Comparison of ENCODE assay signal across 8 mouse cellular contexts in genomic region chr19:45310291-45310881, GRCm38 (mm10). TPM values are rescaled to one million over a fixed set of nuclear protein-coding genes. Genes with fewer than 3 reads are reported as not detected.
DNase-seq lines count a peak whose midpoint lies in the region; ATAC-seq lines count a peak whose summit lies in the region.

No protein-coding gene starts in this region.

- peak overlapping the region; percentile 31 for H3K4me3 ChIP-seq in heart, embryonic 16.5 days (ENCODE audit: low read length)
- peak overlapping the region; percentile 14 for H3K4me3 ChIP-seq in hindbrain, embryonic 13.5 days
- H3K4me3 ChIP-seq in midbrain, embryonic 14.5 days (replicated peaks; ENCODE audit: low read depth, low read length) = peak overlapping the region; percentile 7; the same call in 1 of the 2 replicates

- no peak for ATAC-seq in heart, embryonic 16.5 days (replicated peaks; ENCODE audit: extremely low read depth, insufficient read depth, low FRiP score)
- ATAC-seq in hindbrain, embryonic 13.5 days (ENCODE audit: low FRiP score) = no peak
- peak; percentile 3; the same call in 1 of the 2 replicates for ATAC-seq in midbrain, embryonic 14.5 days (ENCODE audit: low FRiP score, low TSS enrichment)

- no peaks in the 10 kb centered on the region for H3K36me3 ChIP-seq in heart, embryonic 16.5 days (ENCODE audit: control insufficient read depth, insufficient read depth)
- no peaks in the 10 kb centered on the region for H3K36me3 ChIP-seq in hindbrain, embryonic 13.5 days
- H3K36me3 ChIP-seq in midbrain, embryonic 14.5 days (ENCODE audit: control insufficient read depth, insufficient read depth, low read length) = no peaks in the 10 kb centered on the region

- no peak overlapping the region for H3K27ac ChIP-seq in heart, embryonic 16.5 days (ENCODE audit: low read length)
- H3K27ac ChIP-seq in hindbrain, embryonic 13.5 days = peak overlapping the region; percentile 94
- peak overlapping the region; percentile 84 for H3K27ac ChIP-seq in midbrain, embryonic 14.5 days (replicated peaks; ENCODE audit: low read depth, low read length)

- 33% methylated on average over 5 of the region's 5 CpGs for WGBS in heart, embryonic 16.5 days
- WGBS in hindbrain, embryonic 13.5 days = 31% methylated on average over 5 of the region's 5 CpGs
- WGBS in midbrain, embryonic 14.5 days = 14% methylated on average over 5 of the region's 5 CpGs

- H3K9me3 ChIP-seq in heart, embryonic 16.5 days (replicated peaks; ENCODE audit: control insufficient read depth, low read length) = no peaks in the 10 kb centered on the region
- no peaks in the 10 kb centered on the region for H3K9me3 ChIP-seq in hindbrain, embryonic 13.5 days
- H3K9me3 ChIP-seq in midbrain, embryonic 14.5 days (ENCODE audit: control insufficient read depth, low read length) = no peaks in the 10 kb centered on the region

- peaks cover 3% of the 10 kb centered on the region for H3K27me3 ChIP-seq in heart, embryonic 16.5 days (ENCODE audit: control insufficient read depth, insufficient read depth, low read length)
- H3K27me3 ChIP-seq in hindbrain, embryonic 13.5 days = peaks cover 39% of the 10 kb centered on the region
- peaks cover 41% of the 10 kb centered on the region for H3K27me3 ChIP-seq in midbrain, embryonic 14.5 days (ENCODE audit: control insufficient read depth, insufficient read depth, low read length)

- H3K4me1 ChIP-seq in heart, embryonic 16.5 days (ENCODE audit: control insufficient read depth, insufficient read depth, low read length) = peaks cover 13% of the 10 kb centered on the region
- peaks cover 52% of the 10 kb centered on the region for H3K4me1 ChIP-seq in hindbrain, embryonic 13.5 days (replicated peaks)
- H3K4me1 ChIP-seq in midbrain, embryonic 14.5 days (ENCODE audit: control insufficient read depth, insufficient read depth, low read length) = peaks cover 37% of the 10 kb centered on the region

- H3K4me2 ChIP-seq in heart, embryonic 16.5 days (ENCODE audit: low read depth, low read length) = peak overlapping the region; percentile 57
- peak overlapping the region; percentile 46 for H3K4me2 ChIP-seq in hindbrain, embryonic 13.5 days
- peak overlapping the region; percentile 45 for H3K4me2 ChIP-seq in midbrain, embryonic 14.5 days (ENCODE audit: low read length)

- no peak for DNase-seq in heart, adult 8-10 months (ENCODE audit: low spot score)
- DNase-seq in R1 (ENCODE audit: low read depth, low spot score) = peak; percentile 30
- DNase-seq in midbrain, embryonic 14.5 days = peak; percentile 44
- DNase-seq in frontal cortex, postnatal 36 days (ENCODE audit: low spot score in 2 of 2) = no peak
- DNase-seq in right cerebral cortex, postnatal 14 days = no peak
- DNase-seq in ovary, postnatal 14 days (ENCODE audit: low spot score) = no peak

- H3K9ac ChIP-seq in heart, embryonic 16.5 days (ENCODE audit: low read length) = peak overlapping the region; percentile 59
- peak overlapping the region; percentile 55; the same call in 1 of the 2 replicates for H3K9ac ChIP-seq in hindbrain, embryonic 13.5 days
- H3K9ac ChIP-seq in midbrain, embryonic 14.5 days (replicated peaks; ENCODE audit: low read length) = no peak overlapping the region

RNA-seq across cellular contexts. Expression of gene Btrc, which starts 53.1 kb away (rescaled TPM):
- 30.9 and 31.4 TPM in 2 replicates for polyA plus RNA-seq in heart, embryonic 16.5 days (2015; fragmentation: Nextera tagmentation; extraction: Ambion mirVana)
- 10 to 100 TPM; 21.8 to 23.3 (median 22.2) TPM for total RNA-seq in heart, adult 8-10 months (2022)
- 67.5 and 71.6 TPM in 2 replicates for polyA plus RNA-seq in hindbrain, embryonic 13.5 days (2015; fragmentation: Nextera tagmentation; extraction: Ambion mirVana)
- 55.2 and 62.6 TPM in 2 replicates for polyA plus RNA-seq in midbrain, embryonic 14.5 days (2014; fragmentation: Nextera tagmentation; extraction: Ambion mirVana)

Comparison
In these comparisons a context has a peak if more than half of its experiments do, and no peak if none do; other contexts are left out.
1. DNase-seq: peak in R1 (single experiment) and midbrain, embryonic 14.5 days (single experiment); none in heart, adult 8-10 months (single experiment), frontal cortex, postnatal 36 days (0 of 2), right cerebral cortex, postnatal 14 days (single experiment) and ovary, postnatal 14 days (single experiment).
2. Peak in every context shown above with its lines, with median percentiles within 50 percentile points of each other: H3K4me2 ChIP-seq and H3K4me3 ChIP-seq.